Mouse (Mus musculus): ENCODE measurements at regions not wholly inside any gene's neighbourhood (a gene's known extent, or its start where the extent isn't known, plus 50 kb on each side); places are given as distances from the start of the nearest gene placed in this dataset.

DNA sequence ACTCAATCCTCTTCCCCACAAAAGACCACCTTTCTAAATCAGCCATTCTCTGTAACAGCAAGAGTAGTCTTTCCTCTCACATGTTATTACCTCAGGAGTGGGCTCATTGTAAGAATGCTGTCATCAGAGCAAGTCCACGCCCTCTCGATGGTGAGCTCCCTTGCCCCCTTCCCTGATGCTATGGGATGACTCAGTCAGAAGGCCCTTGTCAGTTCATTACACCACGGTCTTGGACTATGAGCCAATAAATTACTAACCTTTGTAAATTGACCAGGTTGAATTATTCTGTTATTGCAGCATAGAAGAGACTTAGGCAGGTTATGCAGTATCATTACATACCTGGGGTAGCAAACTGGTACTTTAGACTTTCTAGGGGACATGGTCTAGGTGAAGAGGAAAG is 237.4 kb upstream of the Klf4 start:
- TF ChIP-seq CTCF (IDR thresholded peaks at IDR 0.05; ENCODE audit: low read depth) (no peak), EP300 (optimal IDR thresholded peaks at IDR 0.05) (no peak)

Data from stomach, postnatal 0 days (tissue).